ENCODE assay signal across 9 mouse cellular contexts in genomic region chr9:62421027-62421426, GRCm38 (mm10).
DNase-seq lines count a peak whose midpoint lies in the region; ATAC-seq lines count a peak whose summit lies in the region.
"Had no signal": no experiment of that assay in that cellular context is flagged by ENCODE, and none has a peak within 500 bp of the region (broad histone marks: within the 10 kb centered on the region; RNA-seq: fewer than 3 reads in every experiment).

No protein-coding gene starts in this region.

- H3K4me3 ChIP-seq in midbrain, embryonic 10.5 days, result peak overlapping the region; percentile 43
- H3K4me3 ChIP-seq in midbrain, embryonic 16.5 days (ENCODE audit: low read depth, low read length), result no peak overlapping the region
- H3K4me3 ChIP-seq in intestine, embryonic 16.5 days (ENCODE audit: low read length), result peak overlapping the region; percentile 32
- H3K4me3 ChIP-seq in limb, embryonic 15.5 days, result peak overlapping the region; percentile 26
- no peak overlapping the region for H3K4me3 ChIP-seq in midbrain, embryonic 14.5 days (replicated peaks; ENCODE audit: low read depth, low read length)

- no peak overlapping the region for H3K9ac ChIP-seq in midbrain, embryonic 16.5 days (ENCODE audit: low read depth, low read length)
- peak overlapping the region; percentile 60 for H3K9ac ChIP-seq in intestine, embryonic 16.5 days (ENCODE audit: low read depth, low read length)
- 0 out of 2 replicates have a peak overlapping the region, but pooled peaks have one; percentile 7 for H3K9ac ChIP-seq in limb, embryonic 15.5 days
- H3K9ac ChIP-seq in midbrain, embryonic 14.5 days (replicated peaks; ENCODE audit: low read length), result no peak overlapping the region

- DNase-seq in midbrain, embryonic 10.5 days (ENCODE audit: low spot score), result peak; percentile 70
- peak; percentile 85 for DNase-seq in embryo, embryonic 11 days
- peak; percentile 94 to 95 for DNase-seq in heart, adult 18-20 months
- peak; percentile 61 for DNase-seq in midbrain, embryonic 14.5 days
- peak; percentile 25 for DNase-seq in splenic B cell, adult 2 months (ENCODE audit: low read depth, low spot score)

- H3K4me1 ChIP-seq in midbrain, embryonic 10.5 days, result peaks cover 18% of the 10 kb centered on the region
- peaks cover 3% of the 10 kb centered on the region; the same call in 1 of the 2 replicates for H3K4me1 ChIP-seq in midbrain, embryonic 16.5 days (ENCODE audit: control insufficient read depth, insufficient read depth, low read length)
- peaks cover 7% of the 10 kb centered on the region for H3K4me1 ChIP-seq in intestine, embryonic 16.5 days (ENCODE audit: control insufficient read depth, insufficient read depth, low read length)
- H3K4me1 ChIP-seq in limb, embryonic 15.5 days, result peaks cover 16% of the 10 kb centered on the region
- H3K4me1 ChIP-seq in midbrain, embryonic 14.5 days (ENCODE audit: control insufficient read depth, insufficient read depth, low read length), result 0 out of 2 replicates have a peak, but pooled peaks cover 3% of the 10 kb centered on the region

- H3K9me3 ChIP-seq in midbrain, embryonic 10.5 days (replicated peaks), result no peaks in the 10 kb centered on the region; the same call in 1 of the 2 replicates
- no peaks in the 10 kb centered on the region for H3K9me3 ChIP-seq in midbrain, embryonic 16.5 days (replicated peaks; ENCODE audit: control insufficient read depth, low read length, poor library complexity, severe bottlenecking)
- peaks cover 4% of the 10 kb centered on the region for H3K9me3 ChIP-seq in intestine, embryonic 16.5 days (ENCODE audit: control insufficient read depth, low read length)
- no peaks in the 10 kb centered on the region for H3K9me3 ChIP-seq in limb, embryonic 15.5 days
- H3K9me3 ChIP-seq in midbrain, embryonic 14.5 days (ENCODE audit: control insufficient read depth, low read length), result no peaks in the 10 kb centered on the region

- ATAC-seq in midbrain, embryonic 16.5 days, result no peak
- peak; percentile 87 for ATAC-seq in intestine, embryonic 16.5 days
- peak; percentile 35; the same call in 1 of the 2 replicates for ATAC-seq in limb, embryonic 15.5 days (ENCODE audit: insufficient number of reproducible peaks, low FRiP score, low TSS enrichment, low read depth)
- ATAC-seq in midbrain, embryonic 14.5 days (ENCODE audit: low FRiP score, low TSS enrichment), result no peak

- H3K36me3 ChIP-seq in midbrain, embryonic 10.5 days, result peaks cover 24% of the 10 kb centered on the region
- peaks cover 8% of the 10 kb centered on the region; the same call in 1 of the 2 replicates for H3K36me3 ChIP-seq in midbrain, embryonic 16.5 days (ENCODE audit: control insufficient read depth, insufficient read depth, low read length)
- no peaks in the 10 kb centered on the region for H3K36me3 ChIP-seq in intestine, embryonic 16.5 days (ENCODE audit: control insufficient read depth, insufficient read depth, low read length)
- H3K36me3 ChIP-seq in limb, embryonic 15.5 days, result peaks cover 6% of the 10 kb centered on the region; the same call in 1 of the 2 replicates
- peaks cover 26% of the 10 kb centered on the region for H3K36me3 ChIP-seq in midbrain, embryonic 14.5 days (ENCODE audit: control insufficient read depth, insufficient read depth, low read length)
- H3K36me3 ChIP-seq in splenic B cell, adult 2 months (ENCODE audit: control insufficient read depth, insufficient read depth, low read length, poor library complexity, severe bottlenecking), result no peaks in the 10 kb centered on the region

- H3K4me2 ChIP-seq in midbrain, embryonic 16.5 days (ENCODE audit: low read length), result no peak overlapping the region
- H3K4me2 ChIP-seq in intestine, embryonic 16.5 days (ENCODE audit: low read depth, low read length), result peak overlapping the region; percentile 57
- peak overlapping the region; percentile 32 for H3K4me2 ChIP-seq in limb, embryonic 15.5 days
- no peak overlapping the region for H3K4me2 ChIP-seq in midbrain, embryonic 14.5 days (ENCODE audit: low read length)

- WGBS in midbrain, embryonic 10.5 days, result under 1% methylated on average over 13 of the region's 13 CpGs
- WGBS in midbrain, embryonic 16.5 days, result 11% methylated on average over 13 of the region's 13 CpGs
- 6% methylated on average over 13 of the region's 13 CpGs for WGBS in intestine, embryonic 16.5 days
- WGBS in limb, embryonic 15.5 days, result 3% methylated on average over 13 of the region's 13 CpGs
- WGBS in midbrain, embryonic 14.5 days, result 6% methylated on average over 13 of the region's 13 CpGs

- H3K27ac ChIP-seq in midbrain, embryonic 10.5 days (replicated peaks), result peak overlapping the region; percentile 55
- H3K27ac ChIP-seq in midbrain, embryonic 16.5 days (ENCODE audit: low read length), result no peak overlapping the region
- peak overlapping the region; percentile 39; the same call in 1 of the 2 replicates for H3K27ac ChIP-seq in intestine, embryonic 16.5 days (ENCODE audit: low read length)
- H3K27ac ChIP-seq in limb, embryonic 15.5 days, result no peak overlapping the region
- H3K27ac ChIP-seq in midbrain, embryonic 14.5 days (replicated peaks; ENCODE audit: low read depth, low read length), result no peak overlapping the region

- no peaks in the 10 kb centered on the region; the same call in 1 of the 2 replicates for H3K27me3 ChIP-seq in midbrain, embryonic 10.5 days (ENCODE audit: low read depth, poor library complexity, severe bottlenecking)
- no peaks in the 10 kb centered on the region for H3K27me3 ChIP-seq in midbrain, embryonic 16.5 days (ENCODE audit: control insufficient read depth, insufficient read depth, low read depth, low read length)
- no peaks in the 10 kb centered on the region for H3K27me3 ChIP-seq in intestine, embryonic 16.5 days (replicated peaks; ENCODE audit: control insufficient read depth, insufficient read depth, low read length)
- H3K27me3 ChIP-seq in limb, embryonic 15.5 days, result no peaks in the 10 kb centered on the region
- no peaks in the 10 kb centered on the region for H3K27me3 ChIP-seq in midbrain, embryonic 14.5 days (ENCODE audit: control insufficient read depth, insufficient read depth, low read length)
- H3K27me3 ChIP-seq in splenic B cell, adult 2 months (ENCODE audit: control insufficient read depth, insufficient read depth, low read length, poor library complexity, severe bottlenecking), result no peaks in the 10 kb centered on the region
- H3K27me3 ChIP-seq: CH12.LX had no signal

Comparison
In these comparisons a context has a peak if more than half of its experiments do, and no peak if none do; other contexts are left out.
1. H3K27ac ChIP-seq: peak in midbrain, embryonic 10.5 days (single experiment) and intestine, embryonic 16.5 days (single experiment); none in midbrain, embryonic 16.5 days (single experiment), limb, embryonic 15.5 days (single experiment) and midbrain, embryonic 14.5 days (single experiment).
2. H3K4me3 ChIP-seq: peak in midbrain, embryonic 10.5 days (single experiment), intestine, embryonic 16.5 days (single experiment) and limb, embryonic 15.5 days (single experiment); none in midbrain, embryonic 16.5 days (single experiment) and midbrain, embryonic 14.5 days (single experiment).
3. DNase-seq: peak in every context shown above with its lines; median percentile 94 in heart, adult 18-20 months; 85 in embryo, embryonic 11 days; 70 in midbrain, embryonic 10.5 days; 61 in midbrain, embryonic 14.5 days; 25 in splenic B cell, adult 2 months.
4. ATAC-seq: peak in intestine, embryonic 16.5 days (single experiment) and limb, embryonic 15.5 days (single experiment); none in midbrain, embryonic 16.5 days (single experiment) and midbrain, embryonic 14.5 days (single experiment).
5. H3K4me2 ChIP-seq: peak in intestine, embryonic 16.5 days (single experiment) and limb, embryonic 15.5 days (single experiment); none in midbrain, embryonic 16.5 days (single experiment) and midbrain, embryonic 14.5 days (single experiment).
6. H3K9ac ChIP-seq: peak in intestine, embryonic 16.5 days (single experiment) and limb, embryonic 15.5 days (single experiment); none in midbrain, embryonic 16.5 days (single experiment) and midbrain, embryonic 14.5 days (single experiment).